Mouse (Mus musculus): Measurements from ENCODE around the gene Mief2.

The Mief2 gene

DNA sequence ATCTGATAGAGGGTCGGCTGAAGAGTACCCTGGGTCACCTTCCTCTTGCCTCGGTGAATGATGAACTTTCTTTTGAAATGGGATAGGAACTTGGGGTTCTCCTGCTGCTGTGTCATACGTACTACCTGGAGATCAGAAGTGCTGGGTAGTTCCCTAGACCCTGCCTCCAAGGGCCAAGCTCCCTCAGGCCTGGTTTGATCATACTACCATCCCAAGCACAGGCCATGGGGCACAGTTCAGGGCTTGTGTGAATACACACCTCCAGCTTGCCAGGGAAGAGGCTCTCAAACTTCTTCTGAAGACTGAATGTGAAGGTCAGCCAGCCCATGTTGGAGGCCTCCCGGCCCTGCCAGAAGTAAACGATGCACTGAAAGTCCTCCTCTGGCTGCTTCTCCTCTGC is 12.4 kb upstream of the Mief2 start:
- in situ Hi-C loops (cut with MboI, MseI) = no loop called here

DNA sequence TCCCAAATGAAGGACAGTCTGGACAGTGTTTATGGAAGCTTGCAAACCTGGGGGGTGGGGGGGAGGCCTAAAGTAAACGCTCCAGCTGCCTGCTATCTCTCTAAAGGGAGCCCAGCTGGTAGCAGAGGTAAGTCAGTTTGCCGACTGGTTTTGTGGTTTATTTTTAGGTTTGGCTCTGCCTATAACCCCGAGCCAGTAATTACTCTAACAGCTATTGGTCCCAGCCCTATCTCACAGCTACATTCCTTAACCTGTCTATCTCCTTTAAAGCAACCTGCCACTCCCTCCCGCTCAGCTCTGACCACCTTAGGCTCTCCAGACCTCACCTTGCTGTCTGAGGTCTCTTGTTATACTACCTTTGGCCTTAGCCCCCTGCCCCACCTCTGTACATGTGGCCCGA is 8.9 kb upstream of the Mief2 start:
- in situ Hi-C loops (cut with MboI, MseI) = no loop called here

DNA sequence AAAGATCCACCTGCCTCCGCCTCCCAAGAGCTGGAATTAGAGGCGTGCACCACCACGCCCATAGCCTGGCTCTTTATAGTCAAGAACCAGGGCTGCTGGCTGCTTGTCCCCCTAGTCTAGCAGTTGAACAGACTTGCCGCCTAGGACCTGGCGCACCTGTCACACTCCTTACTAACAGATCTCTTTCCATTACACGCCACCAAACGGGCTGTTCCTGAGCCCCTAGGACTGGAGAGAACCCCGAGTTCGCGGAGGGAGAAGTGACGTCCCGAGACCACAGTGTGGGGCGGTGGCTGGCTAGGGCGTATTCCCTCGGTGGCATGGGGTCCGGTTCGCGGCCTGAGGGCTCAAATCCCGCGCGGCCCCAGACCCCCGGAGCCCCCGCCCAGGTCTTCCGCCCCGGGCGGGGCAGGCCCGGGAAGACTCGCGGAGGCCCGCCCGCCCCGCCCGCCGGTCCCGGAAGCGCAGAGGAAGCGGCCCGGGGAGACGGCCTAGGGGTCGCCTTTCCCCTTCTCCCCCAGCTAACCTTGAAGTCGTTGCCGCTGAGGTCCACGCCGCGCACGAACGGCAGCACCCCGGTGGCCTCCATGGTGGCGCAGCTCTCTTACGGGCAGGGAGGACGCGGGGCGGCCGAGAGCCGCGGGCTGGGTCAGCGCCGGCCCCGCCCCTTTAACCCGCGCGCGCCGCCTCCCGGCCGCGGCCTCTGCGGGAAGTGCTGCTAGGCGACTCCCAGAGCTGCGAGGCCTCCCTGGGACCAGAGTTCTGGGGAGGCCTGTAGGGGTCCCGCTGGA is 1.4 kb upstream of the Mief2 start, which contains the start of gene Flii:
TSS of gene Flii (minus strand) at position 663 of the 791 bp plus-strand sequence.
- in situ Hi-C loops (cut with MboI, MseI) = no loop called here

DNA sequence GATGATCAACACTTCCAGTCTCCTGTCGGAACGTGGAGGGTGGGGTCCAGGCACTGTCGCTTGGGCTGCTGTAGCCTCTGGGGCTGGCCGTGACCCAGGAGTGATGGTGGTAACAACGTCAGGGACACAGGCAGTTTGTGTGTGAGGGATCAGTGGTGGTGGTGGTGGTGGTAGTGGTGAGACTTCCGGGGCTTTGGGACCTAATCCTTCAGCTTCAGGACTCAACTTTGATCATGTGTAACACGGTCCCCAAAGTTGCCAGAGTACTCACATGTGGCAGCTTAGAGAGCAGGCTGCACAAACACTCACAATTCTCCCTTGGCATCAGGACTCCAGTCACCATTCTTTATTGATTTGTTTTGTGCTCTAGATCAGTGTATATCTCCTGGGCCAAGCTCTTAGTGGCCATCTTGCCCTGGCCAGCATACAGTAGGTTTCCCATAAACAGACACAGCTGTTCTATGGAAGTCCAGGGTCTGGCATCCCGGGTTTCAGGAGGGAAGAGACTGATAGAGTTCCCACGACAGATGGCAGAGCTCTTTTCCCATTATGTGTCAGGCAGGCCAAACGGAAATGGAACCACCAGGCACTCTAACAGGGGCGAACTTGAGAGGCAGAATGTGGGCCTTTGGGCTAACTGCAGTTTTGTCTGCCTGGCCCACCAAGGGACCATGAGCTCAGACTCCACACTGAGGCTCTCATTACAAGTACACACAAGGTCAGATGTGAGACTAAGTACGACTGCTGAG is 632 bp upstream of the Mief2 start:
- in situ Hi-C loops (cut with MboI, MseI) = no loop called here

DNA sequence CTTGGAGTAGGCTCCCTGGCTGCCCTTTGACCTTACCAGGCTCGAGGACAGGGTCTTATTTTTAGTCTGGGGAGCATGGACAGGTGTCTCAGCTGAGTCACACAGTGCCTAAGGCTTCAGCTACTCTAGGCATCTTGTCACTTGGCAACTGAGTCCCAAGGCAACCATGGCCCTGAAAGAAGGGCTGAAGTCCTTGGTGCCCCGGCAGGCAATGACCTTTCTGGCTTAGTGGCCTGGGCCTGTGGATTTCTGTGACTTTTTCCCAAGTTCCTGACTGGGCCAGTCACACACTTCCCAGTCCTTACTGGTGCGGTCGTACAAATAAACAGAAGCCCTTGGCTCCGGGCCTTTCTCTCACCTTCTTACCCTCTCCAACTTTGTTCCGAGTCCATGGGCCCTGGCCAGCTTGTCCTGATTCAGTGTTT is 1.0 kb downstream of the Mief2 start:
- in situ Hi-C loops (cut with MboI, MseI) = no loop called here

DNA sequence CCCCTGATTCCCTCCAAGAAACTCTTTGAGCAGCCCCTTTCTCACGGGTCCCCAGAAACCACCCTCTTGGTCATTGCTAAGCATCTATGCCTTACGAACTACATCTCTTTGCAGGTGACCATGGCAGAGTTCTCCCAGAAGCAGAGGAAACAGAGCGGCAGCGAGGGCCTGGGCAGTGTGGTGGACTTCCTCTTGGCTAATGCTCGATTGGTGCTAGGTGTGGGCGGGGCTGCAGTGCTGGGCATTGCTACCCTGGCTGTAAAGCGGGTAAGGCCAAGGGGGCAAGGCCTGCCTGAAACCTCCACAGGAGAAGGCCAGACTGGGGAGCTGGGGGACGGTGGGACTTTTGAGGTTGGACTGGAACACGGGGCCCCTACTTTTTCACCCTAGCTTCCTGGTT is 2.0 kb downstream of the Mief2 start:
- in situ Hi-C loops (cut with MboI, MseI) = no loop called here

DNA sequence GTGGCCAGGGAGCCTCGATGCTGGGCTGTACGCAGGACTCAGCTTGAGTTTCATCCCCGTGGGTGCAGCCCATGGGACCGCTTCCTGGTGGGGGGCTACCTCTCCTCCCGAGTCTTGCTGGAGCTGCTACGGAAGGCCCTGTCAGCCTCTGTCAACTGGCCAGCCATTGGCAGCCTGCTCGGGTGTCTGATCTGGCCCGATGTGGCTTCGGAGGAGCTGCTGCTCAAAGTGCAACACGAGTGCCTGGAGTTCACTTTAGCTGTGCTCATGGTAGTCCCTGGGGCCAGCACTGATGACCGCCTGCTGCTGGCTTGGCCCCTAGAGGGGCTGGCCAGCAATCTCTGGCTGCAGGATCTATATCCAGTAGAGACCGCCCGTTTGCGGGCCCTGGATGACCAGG is 3.1 kb downstream of the Mief2 start:
- in situ Hi-C loops (cut with MboI, MseI) = no loop called here

DNA sequence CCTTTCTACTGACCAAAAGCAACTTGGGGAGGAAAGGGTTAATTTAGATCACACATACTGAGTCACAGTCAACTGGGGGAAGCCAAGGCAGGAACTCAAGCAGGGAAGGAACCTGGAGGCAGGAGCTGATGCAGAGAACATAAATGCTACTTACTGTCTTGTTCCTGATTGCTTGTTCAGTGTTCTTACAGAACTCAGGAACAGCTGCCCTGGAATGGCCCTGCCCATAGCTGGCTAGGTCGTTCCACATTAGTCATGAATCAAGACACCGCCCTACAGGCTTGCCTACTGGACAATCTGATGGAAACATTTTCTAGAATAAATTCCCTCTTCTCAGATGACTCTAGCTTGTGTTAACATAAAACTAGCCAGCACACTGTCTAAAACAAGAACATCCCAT is 6.0 kb downstream of the Mief2 start:
- in situ Hi-C loops (cut with MboI, MseI) = no loop called here

DNA sequence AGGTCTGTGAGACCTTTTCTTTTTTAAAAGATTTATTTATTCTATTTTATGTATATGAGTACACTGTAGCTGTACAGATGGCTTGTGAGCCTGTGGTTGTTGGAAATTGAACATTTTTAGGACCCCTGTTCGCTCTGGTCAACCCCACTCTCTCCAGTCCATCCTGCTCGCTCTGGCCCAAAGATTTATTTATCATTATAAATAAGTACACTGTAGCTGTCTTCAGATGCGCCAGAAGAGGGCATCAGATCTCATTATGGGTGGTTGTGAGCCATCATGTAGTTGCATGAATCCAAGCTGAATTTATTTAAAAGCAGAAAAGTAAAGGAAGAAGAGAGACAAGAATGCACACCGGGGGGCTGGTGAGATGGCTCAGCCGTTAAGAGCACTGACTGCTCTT is 7.0 kb downstream of the Mief2 start:
- in situ Hi-C loops (cut with MboI, MseI) = no loop called here

DNA sequence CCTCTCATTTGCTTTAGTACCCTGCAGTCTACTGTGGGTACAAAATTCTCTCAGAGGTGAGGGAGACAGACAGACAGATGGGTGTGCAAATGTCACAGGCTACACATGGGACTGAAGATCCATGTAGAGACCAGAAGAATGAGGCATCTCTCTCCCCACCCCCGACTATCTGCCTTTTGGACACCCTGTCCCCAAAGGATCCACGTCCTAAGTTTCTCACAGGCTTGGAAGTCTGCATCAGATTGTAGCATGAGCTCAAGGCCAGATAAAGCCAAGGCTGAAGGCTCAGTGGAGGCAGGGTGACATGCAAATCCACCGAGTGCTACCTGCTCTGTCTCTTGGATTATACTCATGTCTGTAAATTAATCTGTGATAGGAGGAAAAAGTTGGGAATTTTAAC is 8.3 kb downstream of the Mief2 start:
- in situ Hi-C loops (cut with MboI, MseI) = no loop called here

DNA sequence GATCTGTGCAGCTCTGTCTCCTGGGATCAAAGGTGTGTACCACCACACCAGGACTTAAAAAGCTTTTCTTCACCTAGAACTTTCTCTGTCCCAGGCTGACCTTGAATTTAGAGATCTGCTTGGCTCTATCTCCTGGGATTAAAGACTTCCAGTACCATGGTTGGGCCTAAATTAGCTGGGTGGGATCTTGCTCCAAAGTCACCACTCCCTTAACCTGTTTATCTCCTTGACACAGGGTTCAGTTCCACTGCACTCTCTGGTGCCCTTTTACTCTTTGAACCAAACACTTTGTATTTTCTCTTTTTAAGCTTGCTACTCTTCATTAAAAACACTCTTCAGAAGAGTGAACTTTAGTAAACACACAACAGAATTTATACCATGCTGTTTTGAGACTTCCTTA is 9.3 kb downstream of the Mief2 start:
- in situ Hi-C loops (cut with MboI, MseI) = no loop called here

DNA sequence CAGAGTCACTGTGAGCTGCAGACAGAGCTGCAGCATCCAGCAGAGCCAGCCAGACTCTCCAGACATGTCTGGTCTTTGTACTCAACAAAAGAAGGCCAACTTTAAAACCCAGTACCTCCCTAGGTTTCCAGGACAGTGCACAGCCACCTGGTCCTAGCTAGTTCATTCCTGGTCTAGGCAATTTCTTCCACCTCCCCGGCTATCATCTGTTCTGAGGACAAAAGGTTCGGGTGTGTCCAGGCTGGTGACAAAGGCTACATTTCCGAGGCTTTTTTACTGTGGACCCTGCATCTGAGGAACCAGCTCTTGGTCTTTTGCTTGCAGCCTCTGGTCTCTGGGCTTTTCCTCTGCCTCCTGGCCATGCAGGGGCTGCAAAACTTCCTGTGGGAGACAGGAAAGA is 12.1 kb downstream of the Mief2 start:
- in situ Hi-C loops (cut with MboI, MseI) = no loop called here

DNA sequence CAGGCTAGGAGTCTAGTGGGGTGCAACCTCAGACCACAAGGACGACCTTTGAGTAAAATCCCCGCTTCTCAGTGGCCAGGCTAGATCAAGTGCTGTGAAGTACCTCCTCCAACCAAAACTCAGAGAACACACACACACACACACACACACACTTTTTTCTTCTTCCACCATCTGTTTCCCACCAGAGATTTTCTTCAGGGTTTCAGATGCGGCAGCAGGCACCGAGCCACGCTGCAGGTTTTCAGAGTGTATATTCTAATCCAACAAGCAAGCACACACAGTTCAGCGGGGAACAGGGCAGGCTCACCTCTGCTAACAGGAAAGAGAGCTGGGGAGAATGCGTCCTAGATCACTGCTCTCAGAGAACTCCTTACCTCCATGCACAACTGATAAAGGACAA is 27.4 kb downstream of the Mief2 start:
- in situ Hi-C loops (cut with MboI, MseI) = no loop called here

DNA sequence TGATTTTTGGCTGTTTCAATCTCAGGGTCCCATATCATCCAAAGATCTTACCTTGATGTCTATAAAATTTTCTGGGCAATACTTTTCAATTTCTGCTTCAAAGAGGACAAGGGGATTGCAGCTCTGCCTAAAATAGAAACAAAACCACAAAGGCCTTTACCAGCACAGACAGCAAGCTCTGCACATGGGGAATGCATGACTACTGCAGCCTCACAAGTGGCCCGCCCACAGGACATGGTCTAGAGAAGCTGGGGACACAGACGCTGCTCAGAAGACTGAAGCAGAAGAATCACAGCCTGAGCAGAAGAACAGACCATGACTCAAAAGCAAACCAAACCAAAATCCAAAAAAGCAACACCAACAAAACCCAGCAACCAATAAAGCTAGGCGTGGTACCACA is 33.5 kb downstream of the Mief2 start:
- in situ Hi-C loops (cut with MboI, MseI) = no loop called here

DNA sequence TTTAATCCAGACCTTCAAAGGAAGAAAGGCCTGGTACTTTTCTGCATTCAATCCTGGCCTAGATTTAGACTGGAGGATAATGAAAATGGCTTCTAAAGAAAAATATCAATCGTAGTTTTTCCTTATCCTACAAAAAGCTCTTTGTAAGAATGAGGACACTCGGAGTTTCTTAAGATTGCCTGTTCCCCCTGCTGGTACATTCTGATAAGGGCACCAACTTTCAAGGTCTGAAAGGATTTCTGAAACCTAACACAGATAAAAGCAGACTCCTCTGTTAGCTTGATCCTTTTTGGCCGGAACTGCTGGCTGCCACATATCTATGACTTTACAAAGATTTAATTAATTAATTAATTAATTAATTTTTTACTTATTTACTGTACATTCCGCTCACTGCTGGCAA is 38.8 kb downstream of the Mief2 start:
- in situ Hi-C loops (cut with MboI, MseI) = no loop called here

DNA sequence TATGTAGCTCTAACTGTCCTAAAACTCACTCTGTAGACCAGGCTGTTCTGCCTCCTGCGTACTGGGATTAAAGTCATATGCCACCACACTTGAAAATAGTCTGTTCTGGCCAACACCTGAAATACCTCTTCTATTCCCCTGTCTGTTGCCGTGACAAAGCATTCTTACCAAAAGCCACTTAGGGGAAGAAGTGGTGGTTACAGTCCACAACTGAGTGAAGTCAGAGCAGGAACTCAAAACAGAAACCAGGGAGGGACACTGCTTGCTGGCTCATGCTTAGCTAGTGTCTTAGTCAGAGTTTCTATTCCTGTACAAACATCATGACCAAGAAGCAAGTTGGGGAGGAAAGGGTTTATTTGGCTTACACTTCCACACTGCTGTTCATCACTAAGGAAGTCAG is 41.1 kb downstream of the Mief2 start:
- in situ Hi-C loops (cut with MboI, MseI) = no loop called here

DNA sequence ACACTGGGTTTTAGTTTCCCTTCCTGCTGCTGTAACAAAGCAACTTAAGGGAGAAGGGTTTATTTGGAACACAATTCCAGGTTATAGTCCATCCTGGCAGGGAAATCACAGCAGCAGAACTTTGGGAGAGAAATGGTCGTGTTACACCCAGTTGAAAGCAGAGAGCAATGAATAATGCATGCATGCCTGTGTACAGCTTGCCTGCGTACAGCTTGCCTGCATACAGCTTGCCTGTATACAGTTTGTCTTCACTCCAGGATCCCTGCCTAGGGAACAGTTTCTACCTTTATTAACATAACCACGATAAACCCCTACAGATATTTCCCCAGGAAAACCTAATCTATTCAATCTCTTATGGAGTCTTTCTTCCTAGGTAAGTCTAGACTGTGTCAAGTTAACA is 42.6 kb downstream of the Mief2 start:
- in situ Hi-C loops (cut with MboI, MseI) = no loop called here

DNA sequence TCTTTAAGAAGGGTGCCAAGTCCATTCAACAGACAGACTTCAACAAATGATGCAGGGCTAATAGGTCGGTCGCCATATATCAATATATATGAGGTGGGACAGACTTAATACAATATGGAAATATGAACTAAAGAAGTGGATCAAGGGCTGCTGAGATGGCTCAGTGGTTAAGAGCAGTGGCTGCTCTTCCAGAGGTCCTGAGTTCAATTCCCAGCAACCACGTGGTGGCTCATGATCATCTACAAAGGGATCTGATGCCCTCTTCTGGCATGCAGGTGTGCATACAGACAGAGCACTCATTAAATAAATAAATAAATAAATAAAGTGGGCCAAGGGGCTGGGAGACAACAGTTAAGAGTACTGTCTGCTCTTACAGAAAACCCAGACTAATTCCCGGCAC is 44.0 kb downstream of the Mief2 start:
- in situ Hi-C loops (cut with MboI, MseI) = no loop called here

DNA sequence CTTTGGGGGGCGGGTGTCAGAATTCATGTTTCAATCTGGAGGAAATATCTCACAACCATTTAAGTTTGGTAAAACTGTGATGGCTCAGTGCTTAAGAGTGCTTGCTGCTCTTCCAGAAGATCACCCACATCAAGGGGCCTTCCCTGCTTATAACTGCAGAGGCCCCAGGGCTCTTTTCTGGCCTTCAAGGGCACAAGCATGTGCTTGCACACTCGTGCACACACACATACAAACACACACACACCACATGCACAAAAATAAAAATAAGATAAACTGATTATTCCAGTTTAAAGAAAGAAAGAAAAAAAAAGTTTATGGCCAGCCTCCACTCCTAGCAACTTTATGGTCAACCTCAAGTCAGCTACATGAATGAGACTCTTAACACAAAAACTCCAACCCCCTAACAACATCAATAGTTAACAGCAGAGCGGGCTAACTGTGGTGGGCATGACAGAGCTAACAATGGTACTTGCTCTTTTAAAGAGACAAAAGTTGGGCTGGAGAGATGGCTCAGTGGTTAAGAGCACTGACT is 46.0 kb downstream of the Mief2 start:
- in situ Hi-C loops (cut with MboI, MseI) = no loop called here

DNA sequence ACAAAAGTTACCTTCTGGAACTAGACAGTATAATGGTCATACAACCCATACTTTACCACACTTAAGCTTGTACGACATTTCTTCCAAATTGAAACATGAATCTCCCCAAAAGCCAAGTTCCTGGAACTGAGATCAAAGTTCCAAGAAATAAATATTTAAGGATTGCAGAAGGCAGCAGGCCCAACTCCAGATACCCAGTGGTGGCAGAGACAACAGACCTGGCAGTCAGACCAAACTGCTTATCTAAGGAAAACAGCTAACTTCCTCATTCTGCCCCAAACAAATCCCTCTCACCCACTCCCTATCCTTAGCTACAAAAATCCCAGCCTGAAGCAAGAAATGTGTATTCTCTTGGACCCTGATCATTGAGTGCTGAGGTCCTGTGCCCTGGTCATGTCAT is 46.6 kb downstream of the Mief2 start:
- in situ Hi-C loops (cut with MboI, MseI) = loop anchor here (5.0 kb wide), 1 partner anchor 73 kb away; no protein-coding TSS in a partner anchor

DNA sequence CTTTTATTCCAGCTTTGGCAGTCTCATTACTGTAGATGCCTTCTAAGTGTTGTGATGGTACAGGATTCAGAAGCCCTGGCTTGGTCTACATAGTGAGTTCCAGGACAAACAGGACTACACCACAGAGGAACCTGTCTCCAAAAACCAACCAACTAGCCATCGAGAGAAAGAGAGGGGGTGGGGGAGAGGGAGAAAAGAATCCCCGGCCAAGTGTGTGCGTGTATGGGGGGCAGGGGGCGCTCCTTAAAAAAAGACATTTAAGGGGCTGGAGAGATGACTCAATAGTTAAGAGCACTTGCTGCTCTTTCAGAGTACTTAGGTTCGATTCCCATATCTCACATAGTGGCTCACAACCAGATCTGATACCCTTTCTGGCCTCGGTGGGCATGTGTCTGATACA is 47.4 kb downstream of the Mief2 start:
- in situ Hi-C loops (cut with MboI, MseI) = loop anchor here (5.0 kb wide), 1 partner anchor 73 kb away; no protein-coding TSS in a partner anchor

DNA sequence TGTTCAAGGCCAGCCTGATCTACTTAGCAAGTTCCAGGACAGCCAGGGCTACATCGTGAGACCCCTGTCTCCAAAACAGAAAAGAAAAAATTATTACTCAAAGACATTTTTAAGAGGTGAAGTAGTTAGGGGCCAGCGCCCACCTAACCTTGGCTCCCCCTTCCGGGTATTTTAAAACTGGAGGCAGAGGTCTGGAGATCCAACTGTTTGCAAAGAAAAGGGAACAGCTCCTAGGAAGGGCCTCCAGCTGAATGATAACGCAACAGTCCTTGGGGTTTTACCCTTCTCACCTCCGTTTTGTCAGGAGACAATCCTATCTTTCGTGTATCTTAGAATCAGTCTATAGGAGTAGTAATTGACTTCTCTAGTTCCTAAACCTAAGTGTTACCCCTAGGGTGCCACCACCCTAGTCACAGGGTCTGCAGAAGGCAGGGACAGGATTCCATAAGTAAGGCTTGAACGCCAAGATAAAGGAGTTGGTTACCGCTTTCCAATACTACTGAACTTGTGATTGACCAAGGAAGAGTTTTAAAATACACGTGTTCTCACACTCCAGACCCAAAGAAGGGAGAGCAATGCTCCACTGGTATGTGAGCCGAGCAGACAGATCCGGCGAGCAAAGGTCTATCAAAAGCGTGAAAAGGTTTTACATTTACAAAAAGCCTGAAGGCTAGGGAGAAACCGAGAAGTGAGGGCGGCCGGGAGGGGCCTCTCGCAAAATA is 48.1 kb downstream of the Mief2 start:
- in situ Hi-C loops (cut with MboI, MseI) = loop anchor here (5.0 kb wide), 1 partner anchor 74 kb away; no protein-coding TSS in a partner anchor

Data from T-helper 2 cell (primary cell).